Mouse (Mus musculus) embryonic facial prominence, embryonic 11.5 days (tissue): ENCODE measurements at regions not wholly inside any gene's neighbourhood (a gene's known extent, or its start where the extent isn't known, plus 50 kb on each side); places are given as distances from the start of the nearest gene placed in this dataset.
"Not testable (repeated sequence)": the region's sequence is repeated elsewhere in the genome, so short reads cannot be mapped to it uniquely, and the experiment has no call there.

Experiments used
- ATAC-seq: fragments of 200-750 bp; cut with Nextera tagmentation; replicated peaks from 2 replicates; pipeline ENCODE4 v1.8.0; 2017; ENCODE audit warnings: low read depth; ENCODE audit not compliant: insufficient number of reproducible peaks, low FRiP score, low TSS enrichment
- DNase-seq: peaks from one replicate; pipeline ENCODE4 v3.0.0-alpha.2; 2015; ENCODE audit warnings: low spot score
- H3K27ac ChIP-seq: fragments of 300-500 bp; sonication (generic); replicated peaks from 2 replicates; pipeline ENCODE4 v1.5.1; 2014; ENCODE audit warnings: mild to moderate bottlenecking, low read depth, low read length, control low read depth
- H3K27me3 ChIP-seq: fragments of 300-500 bp; sonication (generic); 2 replicates; pipeline ENCODE4 v1.6.1; 2014; ENCODE audit warnings: mild to moderate bottlenecking, low read length, moderate library complexity, mixed read lengths; ENCODE audit not compliant: control insufficient read depth, insufficient read depth
- H3K36me3 ChIP-seq: fragments of 300-500 bp; sonication (generic); replicated peaks from 2 replicates; pipeline ENCODE4 v1.6.1; 2014; ENCODE audit warnings: low read depth, mild to moderate bottlenecking, low read length, moderate library complexity, mixed read lengths; ENCODE audit not compliant: control insufficient read depth, insufficient read depth
- H3K4me1 ChIP-seq: fragments of 300-500 bp; sonication (generic); 2 replicates; pipeline ENCODE4 v1.6.1; 2014; ENCODE audit warnings: low read length, mixed read lengths; ENCODE audit not compliant: control insufficient read depth, insufficient read depth
- H3K4me2 ChIP-seq: fragments of 300-500 bp; sonication (generic); 2 replicates; pipeline ENCODE4 v1.6.1; 2014; ENCODE audit warnings: low read depth, mild to moderate bottlenecking, control low read depth, low read length, moderate library complexity
- H3K4me3 ChIP-seq: fragments of 300-500 bp; sonication (generic); 2 replicates; pipeline ENCODE4 v1.5.1; 2014; ENCODE audit warnings: low read depth, low read length, control low read depth
- H3K9ac ChIP-seq: fragments of 300-500 bp; sonication (generic); replicated peaks from 2 replicates; pipeline ENCODE4 v1.6.1; 2014; ENCODE audit warnings: mild to moderate bottlenecking, control low read depth, low read length
- H3K9me3 ChIP-seq: fragments of 300-500 bp; sonication (generic); replicated peaks from 2 replicates; pipeline ENCODE4 v1.6.1; 2016; ENCODE audit warnings: mild to moderate bottlenecking, low read length, inconsistent platforms, mixed read lengths; ENCODE audit not compliant: control insufficient read depth
- WGBS: fragments of 180-500 bp; shearing (Covaris S2); extraction: QIAGEN DNeasy Blood & Tissue Kit; methylation state at CpG from one replicate; pipeline ENCODE4 v1.1.7; 2014; 5-methylcytosine and 5-hydroxymethylcytosine counted together

DNA sequence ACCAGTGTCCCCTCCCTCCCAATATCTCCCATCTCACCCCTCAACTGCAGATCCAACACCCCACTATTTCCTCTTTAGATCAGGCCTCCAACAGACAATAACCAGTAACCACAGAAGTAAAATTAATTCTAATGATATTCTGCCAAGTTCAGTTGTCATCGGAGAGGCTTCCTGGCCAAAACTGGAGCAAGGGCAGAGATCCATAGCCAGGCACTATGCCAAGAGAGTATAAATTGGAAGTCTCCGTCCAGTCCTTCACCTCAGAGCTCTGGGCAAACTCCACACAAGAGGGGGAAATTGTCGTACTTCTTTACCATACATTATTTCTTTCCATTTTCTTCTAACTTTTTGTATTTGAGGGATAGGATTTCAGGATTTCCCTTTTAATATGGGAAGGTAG, 1353.4 kb upstream of the Aga start:
- H3K4me1 ChIP-seq: no peaks in the 10 kb centered on the region
- no peak for ATAC-seq
- H3K36me3 ChIP-seq: no peaks in the 10 kb centered on the region
- DNase-seq: no peak
- no peak overlapping the region for H3K4me3 ChIP-seq
- H3K9ac ChIP-seq: no peak overlapping the region
- H3K9me3 ChIP-seq: no peaks in the 10 kb centered on the region
- no peak overlapping the region for H3K4me2 ChIP-seq
- H3K27me3 ChIP-seq: no peaks in the 10 kb centered on the region
- WGBS: 89% methylated on average over 3 of the region's 3 CpGs
- H3K27ac ChIP-seq: no peak overlapping the region

DNA sequence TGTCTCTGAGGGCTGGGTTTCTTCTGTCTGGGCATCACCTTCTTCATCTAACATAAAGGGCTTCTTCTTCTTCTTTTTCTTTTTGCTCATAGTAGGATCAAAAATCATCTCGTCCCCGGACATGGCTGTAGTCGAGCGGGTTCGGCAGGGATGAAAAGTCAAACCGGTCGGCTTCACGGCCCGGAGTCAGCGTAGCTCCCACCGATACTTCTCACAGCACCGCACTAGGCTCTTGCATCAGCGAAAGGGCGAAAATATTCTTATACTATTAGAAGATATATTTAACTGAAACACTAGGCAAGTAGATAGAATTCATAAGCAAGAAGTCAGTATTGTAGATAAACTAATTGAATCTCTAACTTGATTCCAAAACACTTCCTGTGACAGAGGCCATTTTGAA, 1314.6 kb upstream of the Aga start:
- H3K27me3 ChIP-seq, H3K4me2 ChIP-seq, ATAC-seq, DNase-seq, H3K9ac ChIP-seq, H3K9me3 ChIP-seq, H3K36me3 ChIP-seq, H3K27ac ChIP-seq, H3K4me1 ChIP-seq, H3K4me3 ChIP-seq: not testable (repeated sequence)
- 95% methylated on average over 14 of the region's 14 CpGs for WGBS

DNA sequence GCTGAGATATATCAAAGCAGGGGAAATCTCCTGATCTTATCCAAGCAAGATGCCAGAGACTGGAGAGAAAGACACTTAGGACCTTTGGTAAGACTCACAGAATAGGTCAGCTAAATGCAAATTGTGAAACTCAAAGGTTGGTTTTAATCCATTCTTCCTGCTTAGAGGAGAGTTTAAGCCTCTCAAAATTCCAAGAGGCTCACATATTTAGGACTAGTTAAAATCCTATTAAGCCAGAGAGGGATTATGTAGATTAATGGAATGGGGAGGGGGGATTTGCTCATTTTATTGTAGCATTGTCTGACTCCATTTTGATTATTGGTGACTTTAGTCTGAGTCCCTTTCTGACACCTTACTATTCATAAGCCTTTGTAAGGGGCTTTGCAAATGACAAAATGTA, 1284.0 kb upstream of the Aga start:
- ATAC-seq: no peak
- H3K27me3 ChIP-seq: no peaks in the 10 kb centered on the region
- no peaks in the 10 kb centered on the region for H3K4me1 ChIP-seq
- H3K9me3 ChIP-seq: no peaks in the 10 kb centered on the region
- no peaks in the 10 kb centered on the region for H3K36me3 ChIP-seq
- H3K27ac ChIP-seq: no peak overlapping the region
- no peak overlapping the region for H3K4me3 ChIP-seq
- H3K4me2 ChIP-seq: no peak overlapping the region
- DNase-seq: no peak
- no peak overlapping the region for H3K9ac ChIP-seq

DNA sequence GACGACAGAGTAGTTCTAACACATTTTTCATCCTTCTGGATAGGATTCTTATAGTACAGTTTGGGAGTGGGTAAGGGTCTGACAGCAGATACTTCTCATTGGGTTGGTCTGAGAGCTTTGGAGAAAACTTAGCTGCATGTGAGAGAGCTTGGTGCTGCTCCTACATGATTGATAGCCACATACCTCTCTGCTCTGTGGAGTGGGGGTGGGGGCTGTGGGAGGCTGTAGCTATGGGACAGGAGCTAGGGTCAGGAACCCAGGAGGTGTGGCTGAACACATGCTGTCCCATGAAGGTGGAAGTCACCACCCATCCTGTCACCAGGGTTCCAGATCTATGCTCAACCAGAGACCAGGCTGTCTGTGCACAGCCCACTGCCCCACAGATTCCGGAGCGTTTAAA, 1255.5 kb upstream of the Aga start:
- ATAC-seq: 0 out of 2 replicates have a peak, but pooled peaks have one; percentile 23
- 92% methylated on average over 3 of the region's 3 CpGs for WGBS

More for the DNA sequence above, 1255.5 kb upstream of the Aga start:
- Histone ChIP-seq H3K9ac (no peak overlapping the region), H3K4me1 (no peaks in the 10 kb centered on the region), H3K36me3 (no peaks in the 10 kb centered on the region), H3K27me3 (no peaks in the 10 kb centered on the region), H3K9me3 (no peaks in the 10 kb centered on the region), H3K4me3 (no peak overlapping the region), H3K27ac (no peak overlapping the region), H3K4me2 (no peak overlapping the region)
- DNase-seq: no peak
